Mouse (Mus musculus) activated CD4-positive, CD25-positive, alpha-beta regulatory T cell, adult 9 weeks (primary cell): ENCODE measurements around the gene 4933425L06Rik. TPM values are rescaled to one million over a fixed set of nuclear protein-coding genes. Genes with fewer than 3 reads are reported as not detected.

Source experiments
- polyA plus RNA-seq: library from polyadenylated mRNA; unstranded; fragments of 100-300 nt; shearing (Covaris generic); gene quantifications from one replicate; pipeline ENCODE4 v1.2.1, GENCODE M21; 2017

The 4933425L06Rik gene
- not detected for polyA plus RNA-seq

DNA sequence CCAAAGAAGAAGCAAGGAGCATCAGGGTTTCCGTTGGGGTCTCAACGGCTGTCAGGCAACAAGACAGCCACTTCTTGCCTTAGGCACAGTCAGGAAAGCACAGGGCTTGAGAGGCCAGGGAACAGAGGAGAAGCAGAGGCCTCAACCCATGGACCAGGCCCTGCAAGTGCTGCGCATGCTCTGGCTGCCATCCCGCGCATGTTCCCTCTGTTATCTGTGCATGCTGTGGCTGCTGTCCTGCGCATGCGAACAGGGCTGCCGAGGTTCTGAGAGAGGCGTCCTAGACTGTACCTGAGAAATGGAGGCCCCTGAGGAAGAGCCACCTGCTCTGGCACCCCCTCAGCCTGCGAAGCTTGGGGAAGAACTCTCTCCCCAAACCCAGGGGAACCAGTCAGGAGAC is at the start of gene 4933425L06Rik:
4933425L06Rik (plus strand) TSS at position 261 of the 400 bp plus-strand sequence.

DNA sequence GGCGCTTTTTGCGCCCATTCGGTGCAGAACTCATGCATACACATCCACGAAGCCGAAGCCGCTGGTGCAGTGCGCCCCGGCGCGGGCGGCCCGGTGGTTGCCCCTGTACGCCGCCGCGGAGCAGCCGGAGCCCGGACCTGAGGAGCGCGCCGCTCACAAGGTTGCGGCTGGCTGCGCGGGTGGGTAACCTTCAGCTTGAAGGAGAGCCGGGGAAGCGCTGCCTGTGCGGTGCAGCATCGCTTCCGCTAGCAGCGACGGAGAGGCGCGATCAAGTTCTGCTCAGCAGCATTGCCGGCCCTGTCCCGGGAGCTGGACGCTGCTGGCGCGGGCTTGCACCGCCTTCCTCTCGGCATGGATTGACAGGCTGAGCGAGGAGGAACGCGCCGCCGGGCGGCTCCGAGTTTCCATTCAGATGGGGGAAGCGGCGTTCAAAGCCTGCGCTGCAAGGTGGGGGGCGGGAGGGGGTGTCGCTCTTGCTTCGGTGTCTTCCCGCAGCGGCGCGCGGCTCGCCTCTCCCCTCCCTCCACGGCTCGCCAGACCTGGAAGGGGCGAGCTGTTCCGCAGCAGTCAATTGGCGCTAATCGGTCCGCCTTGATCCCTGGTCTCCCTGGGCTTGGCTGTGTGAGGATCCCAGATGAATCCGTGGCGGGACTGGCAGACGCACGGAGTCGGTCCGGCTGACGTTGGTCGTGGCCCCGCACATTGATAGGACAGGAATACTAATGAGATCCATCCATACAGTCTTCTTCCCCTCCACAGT is 27.6 kb upstream of the 4933425L06Rik start, which contains the start of gene Rgs7bp:
Rgs7bp (minus strand) TSS at position 750 of the 760 bp plus-strand sequence.

Other genes starting within 250 kb of the 4933425L06Rik start
- 0.56 TPM for gene Shisal2b, start 218.2 kb upstream of the 4933425L06Rik start, polyA plus RNA-seq
- gene Rgs7bp, start 27.2 kb upstream of the 4933425L06Rik start, polyA plus RNA-seq: not detected
- gene Rnf180, start 212.7 kb downstream of the 4933425L06Rik start, polyA plus RNA-seq: not detected